Mouse (Mus musculus): ENCODE results near the gene Tmem240. TPM values are rescaled to one million over a fixed set of nuclear protein-coding genes. Genes with fewer than 3 reads are reported as not detected.
"Not testable (repeated sequence)": the region's sequence is repeated elsewhere in the genome, so short reads cannot be mapped to it uniquely, and the experiment has no call there.

Tmem240 gene
- polyA plus RNA-seq, 1 experiment from 2014 or later = 0.92 TPM

DNA sequence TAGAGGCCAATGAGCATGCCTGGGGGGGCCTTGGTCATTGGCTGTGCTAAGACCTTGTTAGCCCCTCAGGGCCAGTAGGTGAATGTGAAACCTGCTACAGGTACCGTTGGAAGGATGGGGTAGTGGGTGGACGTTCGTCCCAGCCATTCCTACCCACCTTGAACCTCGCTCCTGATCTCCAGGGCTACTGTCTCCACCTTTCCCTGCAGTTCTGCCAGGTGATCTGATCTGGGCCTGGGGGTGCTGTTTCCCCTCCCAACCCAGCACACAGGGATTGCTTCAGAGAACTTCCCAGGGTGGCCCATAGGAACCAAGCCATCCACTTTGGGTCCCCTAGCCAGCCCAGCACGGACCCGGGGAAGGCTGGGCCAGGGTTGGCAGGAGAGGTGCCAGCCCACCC, 4.6 kb downstream of the Tmem240 start:
- Histone ChIP-seq H3K9ac (ENCODE audit: low read depth, low read length) (no peak overlapping the region; the same call in 1 of the 2 replicates), H3K9me3 (ENCODE audit: control insufficient read depth, low read length) (no peaks in the 10 kb centered on the region), H3K27me3 (replicated peaks; ENCODE audit: control insufficient read depth, insufficient read depth, low read length) (no peaks in the 10 kb centered on the region), H3K36me3 (ENCODE audit: control insufficient read depth, insufficient read depth, low read length) (peaks cover 55% of the 10 kb centered on the region), H3K27ac (replicated peaks; ENCODE audit: low read depth, low read length) (no peak overlapping the region), H3K4me3 (ENCODE audit: low read depth, low read length) (no peak overlapping the region), H3K4me2 (ENCODE audit: low read depth, low read length) (no peak overlapping the region), H3K4me1 (ENCODE audit: control insufficient read depth, insufficient read depth, low read length) (peaks cover 6% of the 10 kb centered on the region)
- DNase-seq (ENCODE audit: low spot score) = no peak
- 82% methylated on average over 6 of the region's 6 CpGs for WGBS
- ATAC-seq (ENCODE audit: low read depth) = no peak

DNA sequence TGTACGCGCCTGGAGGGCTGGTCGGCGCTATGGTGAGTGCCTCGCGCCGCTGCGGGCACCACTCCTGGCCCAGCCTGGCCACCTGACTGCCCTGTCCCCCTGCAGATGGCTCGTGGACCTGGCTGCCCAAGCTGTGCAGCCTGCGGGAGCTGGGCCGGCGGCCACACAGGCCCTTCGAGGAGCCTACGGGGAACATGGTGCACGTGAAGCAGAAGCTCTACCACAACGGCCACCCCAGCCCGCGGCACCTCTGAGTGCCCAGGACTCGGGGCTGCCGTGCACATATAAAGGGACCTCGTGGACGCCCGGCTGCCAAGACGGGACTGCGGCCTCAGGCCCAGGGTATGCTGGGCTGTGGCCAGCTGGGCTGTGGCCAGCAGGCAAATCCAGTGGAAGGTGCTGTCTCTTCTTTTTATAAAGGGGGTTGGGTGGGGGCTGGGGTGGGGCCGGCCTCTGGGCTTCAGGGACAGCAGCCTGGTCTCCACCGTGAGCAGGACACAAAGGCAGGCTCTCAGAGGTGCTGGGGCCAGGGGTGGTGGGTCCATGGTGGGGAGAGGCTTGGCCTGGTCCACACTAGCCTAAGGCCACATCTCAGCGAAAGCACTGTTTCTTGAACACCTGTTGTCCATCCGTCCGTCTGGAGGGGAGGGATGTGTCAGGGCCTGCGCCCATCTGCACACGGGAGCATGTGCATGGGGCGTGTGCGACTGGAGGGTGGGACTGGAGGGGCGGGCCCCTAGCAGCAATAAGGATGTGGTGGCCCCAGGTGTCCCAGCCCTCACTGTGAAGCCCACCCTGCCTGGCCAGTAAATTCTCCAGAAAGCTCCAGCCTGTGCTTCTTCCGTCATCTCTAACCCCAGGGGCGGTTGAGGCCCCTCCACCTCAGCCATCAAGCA, 5.4 kb downstream of the Tmem240 start:
- Histone ChIP-seq H3K9me3 (ENCODE audit: control insufficient read depth, low read length) (no peaks in the 10 kb centered on the region), H3K9ac (ENCODE audit: low read depth, low read length) (no peak overlapping the region), H3K27ac (replicated peaks; ENCODE audit: low read depth, low read length) (no peak overlapping the region), H3K4me1 (ENCODE audit: control insufficient read depth, insufficient read depth, low read length) (peaks cover 6% of the 10 kb centered on the region), H3K36me3 (ENCODE audit: control insufficient read depth, insufficient read depth, low read length) (peaks cover 60% of the 10 kb centered on the region), H3K4me3 (ENCODE audit: low read depth, low read length) (no peak overlapping the region), H3K27me3 (replicated peaks; ENCODE audit: control insufficient read depth, insufficient read depth, low read length) (no peaks in the 10 kb centered on the region), H3K4me2 (ENCODE audit: low read depth, low read length) (no peak overlapping the region)
- WGBS = 84% methylated on average over 36 of the region's 37 CpGs
- DNase-seq (ENCODE audit: low spot score) = no peak
- no peak for ATAC-seq (ENCODE audit: low read depth)

DNA sequence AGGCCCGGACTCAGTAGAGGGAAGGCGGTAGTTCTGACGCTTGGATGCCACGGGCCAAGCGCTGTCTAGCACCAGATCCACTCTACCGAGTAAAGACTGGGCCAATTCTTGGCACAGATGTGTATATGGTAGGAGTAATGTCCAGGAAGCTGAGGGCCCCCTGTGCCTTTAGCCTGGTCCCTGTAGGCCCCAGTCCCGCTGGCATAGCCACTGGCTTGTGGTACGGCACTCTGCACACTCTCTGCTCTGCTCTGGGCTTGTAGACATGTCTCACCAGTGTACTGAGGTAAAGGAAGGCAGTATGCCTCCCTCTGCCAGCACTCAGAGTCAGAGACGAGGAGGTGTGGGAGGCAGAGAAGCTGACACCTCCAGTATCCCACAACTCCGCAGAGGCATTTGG, 6.1 kb downstream of the Tmem240 start:
- peaks cover 66% of the 10 kb centered on the region for H3K36me3 ChIP-seq (ENCODE audit: control insufficient read depth, insufficient read depth, low read length)
- not testable (repeated sequence) for DNase-seq (ENCODE audit: low spot score); H3K9ac ChIP-seq (ENCODE audit: low read depth, low read length); H3K9me3 ChIP-seq (ENCODE audit: control insufficient read depth, low read length); H3K27ac ChIP-seq (replicated peaks; ENCODE audit: low read depth, low read length); H3K27me3 ChIP-seq (replicated peaks; ENCODE audit: control insufficient read depth, insufficient read depth, low read length); ATAC-seq (ENCODE audit: low read depth); H3K4me3 ChIP-seq (ENCODE audit: low read depth, low read length); H3K4me2 ChIP-seq (ENCODE audit: low read depth, low read length); H3K4me1 ChIP-seq (ENCODE audit: control insufficient read depth, insufficient read depth, low read length)
- WGBS = 85% methylated on average over 10 of the region's 10 CpGs

DNA sequence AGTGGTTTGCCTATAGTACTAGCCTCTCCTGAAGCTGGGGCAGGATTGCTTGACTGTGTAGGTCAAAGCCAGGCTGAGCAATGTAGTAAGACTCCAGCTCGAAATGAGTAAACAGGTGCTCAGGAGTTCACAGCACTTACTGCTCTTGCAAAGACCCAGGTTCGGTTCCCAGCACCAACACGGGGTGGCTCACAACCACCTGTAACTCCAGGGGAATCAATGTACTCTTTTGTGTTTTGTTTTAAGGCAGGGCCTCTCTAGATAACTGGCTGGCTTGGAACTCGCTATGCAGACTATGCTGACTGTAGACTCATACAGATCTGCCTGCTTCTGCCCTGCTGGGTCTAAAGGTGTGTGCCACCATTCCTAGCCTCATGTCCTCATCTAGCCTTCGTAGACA, 8.1 kb downstream of the Tmem240 start:
- no peaks in the 10 kb centered on the region for H3K27me3 ChIP-seq (replicated peaks; ENCODE audit: control insufficient read depth, insufficient read depth, low read length)
- ATAC-seq (ENCODE audit: low read depth) (no peak), DNase-seq (ENCODE audit: low spot score) (no peak)
- H3K4me2 ChIP-seq (ENCODE audit: low read depth, low read length) = no peak overlapping the region
- no peak overlapping the region for H3K27ac ChIP-seq (replicated peaks; ENCODE audit: low read depth, low read length)
- peaks cover 70% of the 10 kb centered on the region for H3K36me3 ChIP-seq (ENCODE audit: control insufficient read depth, insufficient read depth, low read length)
- no peaks in the 10 kb centered on the region for H3K4me1 ChIP-seq (ENCODE audit: control insufficient read depth, insufficient read depth, low read length)
- H3K4me3 ChIP-seq (ENCODE audit: low read depth, low read length) = no peak overlapping the region
- no peaks in the 10 kb centered on the region for H3K9me3 ChIP-seq (ENCODE audit: control insufficient read depth, low read length)
- H3K9ac ChIP-seq (ENCODE audit: low read depth, low read length) = no peak overlapping the region
- 89% methylated on average over 5 of the region's 5 CpGs for whole genome bisulfite sequencing

DNA sequence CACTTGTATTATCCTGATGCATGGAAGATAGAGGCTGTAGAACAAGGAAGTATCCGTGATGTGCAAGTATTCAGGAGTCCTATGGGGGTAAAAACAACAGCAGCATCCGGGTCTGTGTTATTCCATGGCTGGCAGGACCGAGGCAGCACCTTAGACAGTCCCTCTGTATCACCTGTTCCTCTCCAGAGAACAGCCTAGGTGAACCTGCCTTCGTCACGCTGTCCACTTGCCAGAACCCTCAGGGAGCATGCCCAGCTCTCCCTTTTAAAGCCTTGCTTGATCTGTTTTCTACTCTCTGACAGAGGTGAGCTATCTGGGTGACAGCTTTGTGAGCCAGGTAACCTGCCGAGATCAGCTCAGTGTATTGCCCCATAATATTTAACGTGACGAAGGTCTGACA, 9.9 kb downstream of the Tmem240 start:
- H3K36me3 ChIP-seq (ENCODE audit: control insufficient read depth, insufficient read depth, low read length) = peaks cover 88% of the 10 kb centered on the region

DNA sequence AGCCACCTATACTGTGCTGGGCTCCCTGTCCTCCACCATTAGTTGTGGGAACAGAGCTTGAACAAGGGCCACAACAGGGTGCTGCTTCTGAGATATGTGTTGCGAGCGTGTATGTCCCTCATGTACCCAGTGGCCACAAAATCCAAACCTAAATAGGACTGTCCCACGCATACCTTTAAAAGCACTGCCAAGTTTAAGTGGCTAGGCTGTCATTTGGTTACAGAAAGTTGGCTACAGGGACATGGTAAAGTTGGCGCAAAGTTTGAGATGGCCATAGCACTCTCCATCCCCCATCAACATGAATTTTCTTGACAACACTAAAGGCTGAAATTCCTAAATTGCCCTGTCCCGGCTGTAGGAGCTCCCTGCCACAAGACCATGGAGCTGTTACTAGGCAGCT, 10.5 kb downstream of the Tmem240 start:
- H3K4me1 ChIP-seq (ENCODE audit: control insufficient read depth, insufficient read depth, low read length) = no peaks in the 10 kb centered on the region
- H3K9ac ChIP-seq (ENCODE audit: low read depth, low read length) = no peak overlapping the region
- H3K36me3 ChIP-seq (ENCODE audit: control insufficient read depth, insufficient read depth, low read length) = peaks cover 92% of the 10 kb centered on the region
- ATAC-seq (ENCODE audit: low read depth) = no peak
- WGBS = 86% methylated on average over 5 of the region's 5 CpGs
- H3K9me3 ChIP-seq (ENCODE audit: control insufficient read depth, low read length) = no peaks in the 10 kb centered on the region
- DNase-seq (ENCODE audit: low spot score) = no peak
- H3K4me2 ChIP-seq (ENCODE audit: low read depth, low read length) = no peak overlapping the region
- H3K4me3 ChIP-seq (ENCODE audit: low read depth, low read length) = no peak overlapping the region
- H3K27me3 ChIP-seq (replicated peaks; ENCODE audit: control insufficient read depth, insufficient read depth, low read length) = no peaks in the 10 kb centered on the region
- no peak overlapping the region for H3K27ac ChIP-seq (replicated peaks; ENCODE audit: low read depth, low read length)

More for the DNA sequence above, 9.9 kb downstream of the Tmem240 start:
- H3K9me3 ChIP-seq (ENCODE audit: control insufficient read depth, low read length) = no peaks in the 10 kb centered on the region
- 94% methylated on average over 8 of the region's 8 CpGs for WGBS
- H3K4me2 ChIP-seq (ENCODE audit: low read depth, low read length) = no peak overlapping the region
- H3K4me3 ChIP-seq (ENCODE audit: low read depth, low read length) = no peak overlapping the region
- no peaks in the 10 kb centered on the region for H3K27me3 ChIP-seq (replicated peaks; ENCODE audit: control insufficient read depth, insufficient read depth, low read length)
- no peak overlapping the region for H3K27ac ChIP-seq (replicated peaks; ENCODE audit: low read depth, low read length)
- no peak for ATAC-seq (ENCODE audit: low read depth)
- DNase-seq (ENCODE audit: low spot score) = no peak
- no peaks in the 10 kb centered on the region for H3K4me1 ChIP-seq (ENCODE audit: control insufficient read depth, insufficient read depth, low read length)
- no peak overlapping the region for H3K9ac ChIP-seq (ENCODE audit: low read depth, low read length)

DNA sequence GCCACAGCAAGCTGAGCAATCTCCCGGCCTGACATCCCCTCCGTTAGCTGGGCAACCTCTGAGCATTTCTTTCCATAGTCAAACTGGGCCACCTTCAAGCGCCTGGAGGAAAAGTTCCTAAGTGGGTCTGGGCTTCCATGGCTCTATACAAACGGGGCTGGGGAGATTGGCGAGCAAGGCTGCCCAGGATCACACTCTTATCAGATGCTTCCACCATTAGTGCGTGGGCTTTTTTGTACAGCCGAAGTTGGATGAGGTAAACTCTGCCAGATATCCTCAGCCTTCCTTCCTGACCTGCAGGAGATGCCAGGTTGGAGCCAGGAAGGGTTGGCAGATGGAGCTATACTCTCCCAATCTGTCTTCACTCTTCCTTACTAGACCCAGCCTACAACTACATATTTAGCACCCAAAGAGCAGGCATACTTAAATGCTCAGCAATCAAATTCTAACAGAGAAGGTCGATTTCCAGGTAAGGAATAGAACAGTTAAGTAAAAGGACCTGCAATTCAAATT, 11.5 kb downstream of the Tmem240 start:
- no peak overlapping the region for H3K4me2 ChIP-seq (ENCODE audit: low read depth, low read length)
- no peaks in the 10 kb centered on the region for H3K27me3 ChIP-seq (replicated peaks; ENCODE audit: control insufficient read depth, insufficient read depth, low read length)
- DNase-seq (ENCODE audit: low spot score) = no peak
- no peak overlapping the region for H3K4me3 ChIP-seq (ENCODE audit: low read depth, low read length)
- ATAC-seq (ENCODE audit: low read depth) = no peak
- no peaks in the 10 kb centered on the region for H3K9me3 ChIP-seq (ENCODE audit: control insufficient read depth, low read length)
- peaks cover 93% of the 10 kb centered on the region for H3K36me3 ChIP-seq (ENCODE audit: control insufficient read depth, insufficient read depth, low read length)
- H3K4me1 ChIP-seq (ENCODE audit: control insufficient read depth, insufficient read depth, low read length) = no peaks in the 10 kb centered on the region
- H3K27ac ChIP-seq (replicated peaks; ENCODE audit: low read depth, low read length) = no peak overlapping the region
- 89% methylated on average over 8 of the region's 8 CpGs for WGBS
- no peak overlapping the region for H3K9ac ChIP-seq (ENCODE audit: low read depth, low read length)

DNA sequence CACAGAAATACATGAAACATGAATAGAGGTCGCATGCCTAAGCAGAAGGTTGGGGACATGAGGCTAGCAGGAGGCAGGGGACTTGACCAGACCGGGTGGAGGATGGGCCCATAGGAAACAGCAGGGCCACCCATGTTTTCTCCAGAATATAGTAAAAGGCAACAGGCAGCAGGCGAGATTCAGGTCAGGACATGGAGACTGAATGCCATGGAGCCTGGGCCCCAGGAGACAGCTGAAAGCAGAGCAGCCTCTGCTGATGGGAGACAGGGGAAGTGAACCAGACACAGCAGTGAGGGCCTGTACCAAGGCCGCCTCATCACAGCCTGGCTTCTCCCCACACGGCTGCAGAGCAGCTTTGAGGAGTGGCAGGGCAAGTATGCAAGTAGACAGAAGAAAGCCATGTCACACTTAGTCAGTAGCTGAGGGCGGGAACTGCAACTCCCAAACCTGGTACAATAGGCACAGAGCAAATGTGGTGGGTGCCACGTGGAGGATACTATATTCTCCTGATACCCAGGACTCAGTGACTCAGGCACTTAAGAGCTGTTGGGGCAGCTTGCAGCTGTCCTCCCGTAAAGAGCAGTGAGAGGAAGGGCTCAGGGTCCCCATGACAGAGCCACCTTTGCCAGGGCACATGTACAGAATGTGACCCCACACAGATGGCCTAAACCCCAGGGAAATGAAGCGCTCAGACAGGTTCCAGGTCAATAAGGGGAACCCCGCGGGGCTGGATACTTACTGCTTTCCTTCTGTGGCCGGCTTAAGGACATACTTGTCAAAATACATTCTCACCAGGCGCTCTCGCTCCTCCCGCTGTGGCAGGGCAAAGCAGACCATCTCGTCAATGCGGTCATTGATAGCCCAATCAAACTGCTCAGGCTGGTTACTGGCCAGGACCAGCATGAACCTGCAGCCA, 12.2 kb downstream of the Tmem240 start:
- WGBS = 86% methylated on average over 17 of the region's 17 CpGs
- peaks cover 92% of the 10 kb centered on the region for H3K36me3 ChIP-seq (ENCODE audit: control insufficient read depth, insufficient read depth, low read length)
- no peak for ATAC-seq (ENCODE audit: low read depth)
- no peak for DNase-seq (ENCODE audit: low spot score)
- H3K9ac ChIP-seq (ENCODE audit: low read depth, low read length) = no peak overlapping the region
- H3K4me1 ChIP-seq (ENCODE audit: control insufficient read depth, insufficient read depth, low read length) = no peaks in the 10 kb centered on the region
- no peaks in the 10 kb centered on the region for H3K9me3 ChIP-seq (ENCODE audit: control insufficient read depth, low read length)
- H3K27ac ChIP-seq (replicated peaks; ENCODE audit: low read depth, low read length) = no peak overlapping the region
- H3K4me2 ChIP-seq (ENCODE audit: low read depth, low read length) = no peak overlapping the region
- H3K27me3 ChIP-seq (replicated peaks; ENCODE audit: control insufficient read depth, insufficient read depth, low read length) = no peaks in the 10 kb centered on the region
- no peak overlapping the region for H3K4me3 ChIP-seq (ENCODE audit: low read depth, low read length)

Measured in embryonic facial prominence, embryonic 14.5 days (tissue).